Mouse (Mus musculus) heart, embryonic 10.5 days (tissue): Measurements from ENCODE around the gene Smyd4. TPM values are rescaled to one million over a fixed set of nuclear protein-coding genes. Genes with fewer than 3 reads are reported as not detected.

Experiments used
- DNase-seq: peaks from one replicate; pipeline ENCODE4 v3.0.0-alpha.2; 2017; ENCODE audit warnings: low spot score
- H3K27ac ChIP-seq: fragments of 300-500 bp; sonication (generic); 2 replicates; pipeline ENCODE4 v1.5.1; 2016; ENCODE audit warnings: mild to moderate bottlenecking
- H3K27me3 ChIP-seq: fragments of 300-500 bp; sonication (generic); 2 replicates; pipeline ENCODE4 v1.6.1; 2016; ENCODE audit warnings: mild to moderate bottlenecking; ENCODE audit not compliant: poor library complexity, insufficient read depth, severe bottlenecking
- H3K36me3 ChIP-seq: fragments of 300-500 bp; sonication (generic); 2 replicates; pipeline ENCODE4 v1.6.1; 2016; ENCODE audit warnings: mild to moderate bottlenecking, moderate library complexity
- H3K4me1 ChIP-seq: fragments of 300-500 bp; sonication (generic); 2 replicates; pipeline ENCODE4 v1.6.1; 2016; ENCODE audit warnings: mild to moderate bottlenecking
- H3K4me3 ChIP-seq: fragments of 300-500 bp; sonication (generic); 2 replicates; pipeline ENCODE4 v1.5.1; 2016; ENCODE audit warnings: mild to moderate bottlenecking, moderate library complexity
- H3K9me3 ChIP-seq: fragments of 300-500 bp; sonication (generic); 2 replicates; pipeline ENCODE4 v1.6.1; 2016; ENCODE audit warnings: mild to moderate bottlenecking, moderate library complexity
- WGBS: fragments of 180-500 bp; shearing (Covaris S2); methylation state at CpG from one replicate; pipeline ENCODE4 v1.1.7; 2016; 5-methylcytosine and 5-hydroxymethylcytosine counted together
- microRNA-seq: library from miRNA; unstranded; fragments of <30 nt; microRNA quantifications from one replicate; pipeline ENCODE4, GENCODE M21; 2017
- polyA plus RNA-seq: library from polyadenylated mRNA; unstranded; fragments of >200 nt; fragmentation: Nextera tagmentation; extraction: Ambion mirVana; gene quantifications from 2 replicates; pipeline ENCODE4 v1.2.1, GENCODE M21; 2016

Smyd4 gene
- polyA plus RNA-seq, 1 experiment from 2014 or later: 13.6 TPM

GRCm38 (mm10) chr11:75450936-75451335, 102.7 kb downstream of the Smyd4 start:
- no peak for DNase-seq
- H3K27me3 ChIP-seq: no peaks in the 10 kb centered on the region
- WGBS: 70% methylated on average over 15 of the region's 15 CpGs
- peaks cover 42% of the 10 kb centered on the region for H3K36me3 ChIP-seq
- peak overlapping the region; percentile 72 for H3K27ac ChIP-seq
- H3K9me3 ChIP-seq: no peaks in the 10 kb centered on the region
- no peak overlapping the region for H3K4me3 ChIP-seq
- peaks cover 44% of the 10 kb centered on the region for H3K4me1 ChIP-seq

GRCm38 (mm10) chr11:75452081-75452480, 103.8 kb downstream of the Smyd4 start:
- no peaks in the 10 kb centered on the region for H3K27me3 ChIP-seq
- no peak overlapping the region for H3K27ac ChIP-seq
- H3K36me3 ChIP-seq: peaks cover 38% of the 10 kb centered on the region
- peaks cover 44% of the 10 kb centered on the region for H3K4me1 ChIP-seq
- 93% methylated on average over 8 of the region's 8 CpGs for WGBS
- no peaks in the 10 kb centered on the region for H3K9me3 ChIP-seq
- no peak for DNase-seq
- H3K4me3 ChIP-seq: no peak overlapping the region

GRCm38 (mm10) chr11:75452812-75453557, 104.8 kb downstream of the Smyd4 start:
- WGBS: 90% methylated on average over 31 of the region's 31 CpGs
- Histone ChIP-seq H3K27ac (no peak overlapping the region), H3K27me3 (no peaks in the 10 kb centered on the region), H3K4me1 (peaks cover 45% of the 10 kb centered on the region), H3K4me3 (no peak overlapping the region), H3K9me3 (no peaks in the 10 kb centered on the region), H3K36me3 (peaks cover 31% of the 10 kb centered on the region)
- peak; percentile 73 for DNase-seq

GRCm38 (mm10) chr11:75453991-75454930, 106.0 kb downstream of the Smyd4 start, which contains the start of gene Wdr81:
Gene Wdr81, minus strand, starts transcription at chr11:75454717.
- Histone ChIP-seq H3K4me3 (peak within 1 kb of the TSS; percentile 75), H3K4me1 (peaks cover 51% of the 10 kb centered on the region)

More at GRCm38 (mm10) chr11:75453991-75454930, 106.0 kb downstream of the Smyd4 start, which contains the start of gene Wdr81:
- WGBS: 3% methylated on average over 56 of the region's 56 CpGs
- Histone ChIP-seq H3K27me3 (no peaks in the 10 kb centered on the region), H3K9me3 (no peaks in the 10 kb centered on the region), H3K27ac (peak within 1 kb of the TSS; percentile 86), H3K36me3 (peaks cover 18% of the 10 kb centered on the region)
- peak; percentile 98 for DNase-seq

Small RNA genes within 50 kb of the gene (microRNA-seq; reads per million reads assigned to microRNA genes)
- gene Gm47300: not detected

Other genes starting within 250 kb of the Smyd4 start
- gene Hic1, start 178.9 kb upstream of the Smyd4 start, polyA plus RNA-seq: 1.9 and 2.1 TPM in 2 replicates
- gene Ovca2, start 169.6 kb upstream of the Smyd4 start, polyA plus RNA-seq: 24.0 and 29.0 TPM in 2 replicates
- 26.8 and 28.0 TPM in 2 replicates for gene Dph1, start 157.2 kb upstream of the Smyd4 start, polyA plus RNA-seq
- gene Rtn4rl1, start 154.7 kb upstream of the Smyd4 start, polyA plus RNA-seq: 9.7 and 16.6 TPM in 2 replicates
- 127 and 143 TPM in 2 replicates for gene Rpa1, start 109 bp upstream of the Smyd4 start, polyA plus RNA-seq
- 53.6 and 168 TPM in 2 replicates for gene Serpinf1, start 74.3 kb downstream of the Smyd4 start, polyA plus RNA-seq
- 3.6 and 98.2 TPM in 2 replicates for gene Serpinf2, start 91.2 kb downstream of the Smyd4 start, polyA plus RNA-seq
- 6.9 and 7.6 TPM in 2 replicates for gene Wdr81, start 106.3 kb downstream of the Smyd4 start, polyA plus RNA-seq
- gene Tlcd2, start 113.3 kb downstream of the Smyd4 start, polyA plus RNA-seq: 12.8 and 21.3 TPM in 2 replicates
- gene Prpf8, start 138.4 kb downstream of the Smyd4 start, polyA plus RNA-seq: 49.2 and 53.7 TPM in 2 replicates
- gene Rilp, start 161.7 kb downstream of the Smyd4 start, polyA plus RNA-seq: 0.76 and 0.78 TPM in 2 replicates
- 13.6 and 15.8 TPM in 2 replicates for gene Scarf1, start 165.1 kb downstream of the Smyd4 start, polyA plus RNA-seq
- gene Slc43a2, start 183.3 kb downstream of the Smyd4 start, polyA plus RNA-seq: 5.5 and 6.4 TPM in 2 replicates
- 56.1 and 80.1 TPM in 2 replicates for gene Pitpna, start 239.7 kb downstream of the Smyd4 start, polyA plus RNA-seq